Comparison of ENCODE assay signal across 12 mouse cellular contexts in genomic region chr4:144983821-144984371, GRCm38 (mm10).
DNase-seq lines count a peak whose midpoint lies in the region; ATAC-seq lines count a peak whose summit lies in the region.
"Had no signal": no experiment of that assay in that cellular context is flagged by ENCODE, and none has a peak within 500 bp of the region (broad histone marks: within the 10 kb centered on the region; RNA-seq: fewer than 3 reads in every experiment).

No protein-coding gene starts in this region.

- no peak overlapping the region for H3K4me2 ChIP-seq in heart, embryonic 14.5 days (ENCODE audit: low read length)
- H3K4me2 ChIP-seq in kidney, embryonic 16.5 days (replicated peaks; ENCODE audit: low read depth, low read length): no peak overlapping the region
- H3K4me2 ChIP-seq in stomach, embryonic 15.5 days: no peak overlapping the region
- H3K4me2 ChIP-seq: embryonic facial prominence, embryonic 15.5 days; midbrain, embryonic 12.5 days had no signal

- DNase-seq in cerebellum, postnatal 10 days: no peak
- DNase-seq: gastrocnemius, postnatal 25 days; layer of hippocampus, postnatal 36 days; thymus, postnatal 36 days had no signal

- no peak for ATAC-seq in megakaryocyte, adult 5-6 weeks (ENCODE audit: poor library complexity, severe bottlenecking)
- ATAC-seq in heart, embryonic 14.5 days (ENCODE audit: insufficient number of reproducible peaks, insufficient read depth, low FRiP score, low read depth): 0 out of 2 replicates have a peak, but pooled peaks have one; percentile 63
- ATAC-seq in kidney, embryonic 16.5 days (ENCODE audit: low FRiP score, low TSS enrichment): peak; percentile 90
- no peak for ATAC-seq in stomach, embryonic 15.5 days (ENCODE audit: insufficient read depth, low FRiP score, low read depth)
- ATAC-seq in monocyte, adult 5-6 weeks (replicated peaks; ENCODE audit: insufficient number of reproducible peaks, low FRiP score, low TSS enrichment, poor library complexity, severe bottlenecking): no peak

- H3K9ac ChIP-seq in heart, embryonic 14.5 days (ENCODE audit: low read length): 0 out of 2 replicates have a peak overlapping the region, but pooled peaks have one; percentile 14
- peak overlapping the region; percentile 37 for H3K9ac ChIP-seq in kidney, embryonic 16.5 days (replicated peaks; ENCODE audit: low read length)
- H3K9ac ChIP-seq in stomach, embryonic 15.5 days: no peak overlapping the region
- H3K9ac ChIP-seq: embryonic facial prominence, embryonic 15.5 days; midbrain, embryonic 12.5 days had no signal

- no peaks in the 10 kb centered on the region for H3K9me3 ChIP-seq in megakaryocyte, embryonic 14.5 days
- H3K9me3 ChIP-seq in heart, embryonic 14.5 days (ENCODE audit: control insufficient read depth, low read length): no peaks in the 10 kb centered on the region
- no peaks in the 10 kb centered on the region for H3K9me3 ChIP-seq in kidney, embryonic 16.5 days (ENCODE audit: low read length)
- no peaks in the 10 kb centered on the region for H3K9me3 ChIP-seq in stomach, embryonic 15.5 days
- H3K9me3 ChIP-seq: embryonic facial prominence, embryonic 15.5 days; midbrain, embryonic 12.5 days had no signal

- WGBS in heart, embryonic 14.5 days: 15% methylated on average over 8 of the region's 8 CpGs
- WGBS in kidney, embryonic 16.5 days: 14% methylated on average over 8 of the region's 8 CpGs
- 46% methylated on average over 8 of the region's 8 CpGs for WGBS in stomach, embryonic 15.5 days

- H3K4me3 ChIP-seq in megakaryocyte, embryonic 14.5 days (replicated peaks): peak overlapping the region; percentile 47
- H3K4me3 ChIP-seq in heart, embryonic 14.5 days (ENCODE audit: control insufficient read depth in 1 of 2, insufficient read depth in 1 of 2, low read depth in 1 of 2, low read length in 2 of 2): no peak overlapping the region
- H3K4me3 ChIP-seq in kidney, embryonic 16.5 days (ENCODE audit: low read length): no peak overlapping the region
- no peak overlapping the region for H3K4me3 ChIP-seq in stomach, embryonic 15.5 days (replicated peaks)
- H3K4me3 ChIP-seq: embryonic facial prominence, embryonic 15.5 days; midbrain, embryonic 12.5 days had no signal

- H3K4me1 ChIP-seq in megakaryocyte, embryonic 14.5 days: peaks cover 98% of the 10 kb centered on the region
- H3K4me1 ChIP-seq in heart, embryonic 14.5 days (ENCODE audit: control insufficient read depth in 2 of 2, insufficient read depth in 2 of 2, low read length in 2 of 2): peaks cover 15 to 20% of the 10 kb centered on the region in 2 experiments
- H3K4me1 ChIP-seq in kidney, embryonic 16.5 days (ENCODE audit: insufficient read depth, low read length): peaks cover 34% of the 10 kb centered on the region
- no peaks in the 10 kb centered on the region for H3K4me1 ChIP-seq in stomach, embryonic 15.5 days
- H3K4me1 ChIP-seq: midbrain, embryonic 12.5 days had no signal

- peak overlapping the region; percentile 54 to 57; a peak in 2 of 4 replicates for H3K27ac ChIP-seq in heart, embryonic 14.5 days (replicated peaks in 1 of 2; ENCODE audit: control insufficient read depth in 1 of 2, insufficient read depth in 1 of 2, low read depth in 2 of 2, low read length in 2 of 2)
- peak overlapping the region; percentile 96 for H3K27ac ChIP-seq in kidney, embryonic 16.5 days (ENCODE audit: low read length)
- H3K27ac ChIP-seq in stomach, embryonic 15.5 days: 0 out of 2 replicates have a peak overlapping the region, but pooled peaks have one; percentile 1
- H3K27ac ChIP-seq: embryonic facial prominence, embryonic 15.5 days; midbrain, embryonic 12.5 days had no signal

- peaks cover 82% of the 10 kb centered on the region for H3K36me3 ChIP-seq in megakaryocyte, embryonic 14.5 days (replicated peaks; ENCODE audit: low read length)
- peaks cover 9% of the 10 kb centered on the region; the same call in 1 of the 2 replicates for H3K36me3 ChIP-seq in heart, embryonic 14.5 days (ENCODE audit: control insufficient read depth, insufficient read depth, low read length)
- no peaks in the 10 kb centered on the region for H3K36me3 ChIP-seq in kidney, embryonic 16.5 days (ENCODE audit: insufficient read depth, low read length)
- H3K36me3 ChIP-seq in stomach, embryonic 15.5 days: no peaks in the 10 kb centered on the region
- H3K36me3 ChIP-seq: embryonic facial prominence, embryonic 15.5 days; midbrain, embryonic 12.5 days had no signal

- no peaks in the 10 kb centered on the region for H3K27me3 ChIP-seq in megakaryocyte, embryonic 14.5 days (replicated peaks)
- H3K27me3 ChIP-seq in heart, embryonic 14.5 days (ENCODE audit: control insufficient read depth, insufficient read depth, low read length): no peaks in the 10 kb centered on the region
- no peaks in the 10 kb centered on the region for H3K27me3 ChIP-seq in kidney, embryonic 16.5 days (ENCODE audit: insufficient read depth, low read length)
- H3K27me3 ChIP-seq in stomach, embryonic 15.5 days (replicated peaks): no peaks in the 10 kb centered on the region
- H3K27me3 ChIP-seq: embryonic facial prominence, embryonic 15.5 days; midbrain, embryonic 12.5 days had no signal

Comparison
In these comparisons a context has a peak if more than half of its experiments do, and no peak if none do; other contexts are left out.
1. ATAC-seq: peak in heart, embryonic 14.5 days (single experiment) and kidney, embryonic 16.5 days (single experiment); none in megakaryocyte, adult 5-6 weeks (single experiment), stomach, embryonic 15.5 days (single experiment) and monocyte, adult 5-6 weeks (single experiment).
2. H3K27ac ChIP-seq: peak in every context shown above with its lines; median percentile 96 in kidney, embryonic 16.5 days; 56 in heart, embryonic 14.5 days; 1 in stomach, embryonic 15.5 days.